Mouse (Mus musculus): ENCODE data around the gene Mageb16. TPM values are rescaled to one million over a fixed set of nuclear protein-coding genes. Genes with fewer than 3 reads are reported as not detected.

Mageb16 gene
- polyA plus RNA-seq (2012), result not detected in 2 replicates

DNA sequence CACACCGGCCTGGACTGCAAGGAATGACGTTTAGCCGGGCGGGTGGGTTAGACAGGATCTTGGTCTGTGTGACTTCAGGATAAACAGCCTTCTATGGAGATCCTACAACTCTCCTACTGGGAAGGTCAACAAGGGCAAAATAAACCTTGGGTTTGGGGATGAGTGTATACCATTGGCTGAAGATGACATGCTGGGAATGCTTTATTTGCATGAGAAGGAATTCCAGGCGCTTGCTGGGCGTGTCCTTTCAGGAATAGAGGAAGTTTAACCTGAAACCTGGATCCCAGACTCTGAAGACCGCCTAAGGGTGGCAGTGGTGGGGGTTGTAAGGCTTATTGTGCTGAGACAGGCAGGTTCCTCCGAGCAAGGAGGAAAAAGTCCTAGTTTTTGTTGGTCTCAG is at the start of gene Mageb16:
TSS of gene Mageb16 (minus strand) at position 25 of the 400 bp plus-strand sequence.
- no peak for TF ChIP-seq GATA1 (IDR thresholded peaks at IDR 0.05; ENCODE audit: low read length)

DNA sequence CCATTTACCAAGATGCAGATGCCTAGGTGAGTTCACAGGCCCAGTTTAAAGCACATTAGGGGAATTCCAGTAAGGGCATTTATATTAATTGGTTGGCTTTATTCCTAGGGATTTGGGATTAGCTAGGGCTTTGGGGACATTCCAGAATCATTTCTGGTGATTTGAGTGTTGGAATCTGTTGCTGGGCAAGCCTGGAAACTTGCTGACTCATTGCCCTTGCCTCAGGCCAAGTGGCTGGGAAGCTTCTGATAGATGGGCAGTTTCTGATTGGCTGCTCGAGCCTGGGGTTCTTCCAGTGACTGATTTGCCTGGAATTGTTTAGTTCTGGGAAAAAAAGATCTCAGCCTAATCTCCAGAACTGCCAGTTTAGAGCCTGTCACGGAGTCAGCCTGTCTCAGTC is 20.1 kb downstream of the Mageb16 start:
- no peak for TF ChIP-seq GATA1 (IDR thresholded peaks at IDR 0.05; ENCODE audit: low read length)

DNA sequence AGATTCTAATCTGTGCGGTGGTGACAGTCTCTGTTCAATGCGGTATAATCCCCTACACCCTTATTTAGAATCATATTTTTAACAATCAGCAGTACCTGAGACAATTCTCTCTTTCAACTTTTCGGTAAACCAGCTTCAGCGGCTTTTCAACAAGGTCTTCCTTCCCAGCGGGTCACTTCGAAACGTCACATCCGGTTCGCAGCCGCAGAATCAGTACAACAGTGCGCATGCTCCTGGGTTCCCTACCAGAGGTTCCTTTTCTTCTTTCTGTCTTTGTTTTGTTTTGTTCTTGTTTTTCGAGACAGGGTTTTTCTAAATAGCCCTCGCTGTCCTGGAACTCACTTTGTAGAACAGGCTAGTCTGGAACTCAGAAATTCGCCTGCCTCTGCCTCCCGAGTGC is 35.8 kb downstream of the Mageb16 start:
- no peak for TF ChIP-seq GATA1 (IDR thresholded peaks at IDR 0.05; ENCODE audit: low read length)

DNA sequence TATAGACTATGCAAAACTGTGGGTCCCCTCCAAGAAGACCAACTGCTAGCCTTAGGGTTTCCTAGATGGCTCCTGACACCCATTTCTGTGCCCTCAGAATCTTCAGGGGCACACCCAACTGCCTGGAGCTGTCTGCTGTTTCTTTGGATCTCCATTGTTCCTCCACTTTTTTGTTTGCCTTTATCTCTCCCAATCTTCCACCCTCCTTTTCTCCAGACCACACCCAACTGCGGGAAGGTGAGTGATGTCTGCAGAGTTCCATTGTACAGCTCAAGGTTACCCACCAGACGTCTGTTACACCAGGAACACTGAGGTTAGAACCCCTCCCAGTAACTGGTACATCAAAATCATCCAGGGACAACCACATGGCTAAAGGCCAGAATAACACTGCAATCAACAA is 64.8 kb downstream of the Mageb16 start:
- TF ChIP-seq GATA1 (IDR thresholded peaks at IDR 0.05; ENCODE audit: low read length), result no peak

Other genes starting within 250 kb of the Mageb16 start
- gene Gm7173, start 154.2 kb downstream of the Mageb16 start, polyA plus RNA-seq (2012), result not detected in 2 replicates

Measured in G1E-ER4 (cell line).